Mouse (Mus musculus): Measurements from ENCODE around the gene Iqcf5.

GRCm38 (mm10) chr9:106534975-106535374 lies 20.6 kb downstream of the Iqcf5 start:
- TF ChIP-seq CTCF (IDR thresholded peaks at IDR 0.05; ENCODE audit: borderline replicate concordance, insufficient read depth, low read length) (no peak), POLR2A (IDR thresholded peaks at IDR 0.05; ENCODE audit: low read depth, low read length) (no peak)

Data from embryonic fibroblast, embryonic 13.5 days (primary cell).